Mouse (Mus musculus) heart, adult 11 months (tissue): ENCODE measurements around the gene A1bg.
A peak's percentile ranks its signal among the peaks of the same experiment; 100 is the strongest.

Experiments
- DNase-seq: peaks from one replicate; pipeline ENCODE4 v3.0.0; 2022

A1bg gene

DNA sequence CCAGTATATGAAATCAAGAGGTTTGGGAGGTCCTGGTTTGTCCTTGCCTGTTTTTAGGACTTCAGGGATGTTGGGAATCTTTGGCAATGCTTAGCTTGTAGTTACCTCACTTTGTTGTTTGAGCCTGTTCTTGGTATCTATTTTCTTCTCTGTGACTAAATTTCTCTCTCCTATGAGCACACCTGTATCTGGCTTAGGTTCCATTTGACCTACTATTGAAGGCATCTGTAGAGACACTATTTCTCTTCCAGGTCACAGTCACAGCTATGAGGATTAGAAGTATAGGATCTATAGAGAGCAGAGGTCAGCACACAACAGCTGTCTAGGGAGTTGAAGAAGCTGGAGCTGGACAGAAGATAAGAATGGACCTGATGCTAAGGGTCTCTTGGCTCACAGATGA, at the start of gene A1bg:
Gene A1bg, minus strand, starts transcription at position 101 of the 400 bp plus-strand sequence.
- DNase-seq: no peak

DNA sequence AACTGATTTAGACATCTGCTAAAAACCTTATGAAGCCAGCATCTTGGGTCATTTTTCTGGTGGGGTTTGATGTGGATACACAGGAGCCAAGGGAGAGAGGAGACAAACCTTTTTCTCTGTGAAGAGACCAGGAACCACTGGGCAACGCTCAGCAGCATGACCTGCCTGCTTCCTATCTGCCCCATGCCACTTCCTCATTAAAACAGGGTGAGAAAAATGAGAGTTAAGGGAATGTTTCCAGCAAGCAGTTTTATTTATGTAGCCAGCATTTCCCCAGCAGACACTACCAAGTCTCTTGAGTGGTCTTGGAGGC, 45.7 kb upstream of the A1bg start:
- no peak for DNase-seq

DNA sequence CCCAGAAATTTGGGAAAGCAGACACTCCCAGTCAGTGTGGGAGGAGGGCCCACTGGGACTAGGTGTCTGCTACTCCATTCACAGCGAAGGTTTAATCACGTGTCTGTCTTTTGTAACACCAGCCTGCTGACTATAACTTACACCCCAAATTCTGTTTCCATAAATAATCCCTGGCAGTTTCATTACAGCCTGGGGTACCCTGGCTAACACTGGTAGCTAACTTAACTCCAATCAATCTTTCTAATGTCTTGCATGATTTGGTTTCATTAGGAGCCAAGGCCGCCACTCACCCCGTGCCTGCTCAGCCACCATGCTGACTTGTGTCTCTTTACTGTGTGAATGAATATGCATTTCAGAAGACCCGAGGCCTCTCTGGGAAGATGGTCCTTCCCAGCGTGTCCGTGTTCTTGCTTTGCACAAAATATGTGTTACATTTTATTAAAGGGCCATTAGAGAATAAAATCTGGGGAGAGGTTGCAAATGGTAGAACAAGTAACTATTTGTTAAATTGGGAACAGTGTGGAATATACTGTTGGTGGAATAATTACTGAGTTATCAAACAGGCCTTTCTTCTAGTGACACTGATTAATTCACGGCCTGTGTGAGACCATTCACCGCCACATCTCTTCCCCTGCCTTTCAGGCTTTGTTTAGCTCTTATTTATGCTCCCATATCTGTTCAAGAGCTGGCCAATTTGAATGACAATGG, 45.2 kb upstream of the A1bg start:
- DNase-seq: no peak

GRCm38 (mm10) chr15:60925686-60926085, 2.9 kb upstream of the A1bg start:
- peak; percentile 92 for DNase-seq

DNA sequence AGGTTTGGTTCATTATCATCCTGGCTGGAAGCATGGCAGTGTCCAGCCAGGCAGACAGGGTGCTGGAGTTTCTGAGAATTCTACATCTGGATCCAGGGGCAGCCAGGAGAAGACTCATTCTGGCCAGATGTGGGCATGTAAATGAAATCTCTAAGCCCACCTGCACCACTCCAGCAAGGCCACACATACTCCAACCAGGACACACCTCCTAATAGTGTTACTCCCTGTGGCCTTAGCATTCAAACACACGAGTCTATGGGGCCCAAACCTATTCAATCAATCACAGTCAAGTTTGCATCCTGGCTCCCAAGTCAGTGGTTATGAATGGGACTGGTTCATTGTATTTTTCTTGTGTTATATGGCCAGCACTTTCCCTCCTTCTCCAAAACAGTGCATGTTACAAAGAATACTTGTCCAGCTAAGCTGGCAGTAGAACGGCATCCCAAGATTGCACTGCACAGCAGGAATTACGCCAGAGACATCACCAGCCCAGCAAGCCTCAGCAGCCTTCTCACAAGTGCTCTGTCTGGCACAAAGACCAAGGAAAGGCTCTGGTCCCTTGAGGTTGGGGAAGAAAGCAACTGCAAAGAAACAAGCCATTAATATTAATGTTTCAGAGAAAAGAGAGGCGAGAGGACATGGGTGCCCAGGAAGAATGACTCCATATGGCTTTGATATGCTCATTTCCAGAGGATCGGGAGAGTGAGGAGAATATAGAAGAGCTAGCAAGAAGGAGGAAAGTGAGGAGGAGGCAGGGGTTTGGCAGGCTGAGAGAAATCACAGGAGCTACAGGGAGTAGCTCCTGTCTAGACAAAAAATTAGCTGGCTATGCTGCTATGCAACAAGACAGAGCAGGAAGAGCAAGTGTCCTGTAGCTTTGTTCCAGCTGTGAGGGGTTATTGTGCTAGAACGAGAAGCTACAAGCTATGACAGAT, 18.8 kb downstream of the A1bg start:
- peak; percentile 87 for DNase-seq

- DNase-seq: no peak
These were observed 24.4 kb downstream of the A1bg start for GRCm38 (mm10) chr15:60898187-60898965.

GRCm38 (mm10) chr15:60896040-60896439, 26.8 kb downstream of the A1bg start:
- DNase-seq: no peak

DNA sequence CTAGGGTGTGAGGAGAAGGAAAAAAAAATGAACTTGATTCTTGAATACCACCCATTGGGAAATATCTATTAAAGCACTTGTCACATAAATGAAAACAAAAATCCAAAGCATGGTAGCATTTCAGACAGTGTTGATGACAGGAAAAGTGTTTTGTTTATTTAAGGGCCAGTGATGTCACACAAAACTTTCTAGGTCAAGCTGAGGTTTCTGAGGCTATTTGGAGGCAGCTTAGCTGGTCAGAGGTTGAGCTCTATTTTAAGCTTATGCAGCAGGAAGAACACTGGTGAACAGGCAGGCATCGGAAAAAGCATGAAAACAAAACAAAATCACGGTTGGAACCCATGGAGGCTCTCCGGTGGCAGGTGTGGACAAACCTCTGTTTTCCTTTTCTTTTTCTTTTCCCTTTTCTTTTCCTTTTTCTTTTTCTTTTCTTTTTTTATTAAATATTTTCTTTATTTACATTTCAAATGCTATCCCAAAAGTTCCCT, 29.8 kb downstream of the A1bg start:
- DNase-seq: peak; percentile 79

DNA sequence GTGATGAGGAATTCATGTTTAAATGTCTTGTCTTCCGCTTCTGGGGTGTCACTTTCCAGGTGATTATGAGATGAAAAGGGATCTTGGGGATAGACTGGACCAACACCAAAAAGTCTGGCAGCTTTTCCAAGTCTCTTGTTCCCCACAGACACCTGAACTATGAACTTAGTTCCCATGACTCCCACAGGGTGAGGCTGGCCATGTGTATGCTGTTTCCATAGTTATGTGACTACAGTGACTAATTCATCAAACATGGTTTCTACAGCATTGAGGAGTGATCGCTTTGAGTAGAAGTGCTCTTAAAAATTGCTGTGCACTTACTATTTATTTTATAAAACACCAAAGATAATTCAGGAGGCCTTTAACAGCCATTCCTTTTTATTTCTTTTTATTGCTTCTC, 34.1 kb downstream of the A1bg start:
- no peak for DNase-seq

GRCm38 (mm10) chr15:60875721-60876120, 47.1 kb downstream of the A1bg start:
- no peak for DNase-seq

GRCm38 (mm10) chr15:60862417-60862816, 60.4 kb downstream of the A1bg start:
- no peak for DNase-seq

DNA sequence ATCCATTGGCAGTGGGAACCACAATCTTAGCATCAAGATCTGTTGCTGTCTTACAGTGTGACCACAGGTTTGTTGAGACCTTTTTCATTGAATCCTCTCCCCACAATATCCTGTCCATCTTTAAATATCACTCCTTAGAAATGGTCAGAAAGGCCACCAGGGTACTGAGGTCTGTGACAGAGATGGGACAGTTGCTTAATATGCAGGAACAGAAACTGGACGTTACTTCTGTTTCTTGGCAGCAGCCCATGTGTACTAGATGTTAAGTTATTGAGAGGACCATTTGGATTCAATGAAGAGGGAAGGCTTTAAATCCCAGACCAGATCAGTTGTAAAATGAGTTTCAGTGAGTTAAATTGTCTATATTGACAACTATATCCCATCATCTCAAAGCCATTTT, 67.7 kb downstream of the A1bg start:
- peak; percentile 58 for DNase-seq

DNA sequence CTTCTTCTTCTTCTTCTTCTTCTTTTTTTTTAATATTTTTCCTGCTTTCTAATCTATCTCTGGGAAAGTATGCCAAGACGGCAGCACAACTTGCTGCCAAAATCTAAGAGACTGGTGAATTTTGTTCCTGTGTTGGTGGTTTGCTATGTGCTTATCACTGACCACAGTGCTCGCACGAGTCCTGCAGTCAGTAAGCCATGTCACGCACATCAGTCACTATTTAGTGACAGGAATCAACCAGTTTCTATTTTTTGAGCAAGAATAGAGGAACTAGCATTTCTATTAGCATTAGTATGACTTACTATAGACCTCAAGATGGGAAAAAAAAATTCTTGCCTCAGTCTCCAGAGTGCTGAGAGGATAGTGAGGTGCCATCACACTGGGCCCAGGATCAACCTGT, 68.7 kb downstream of the A1bg start:
- DNase-seq: peak; percentile 40

GRCm38 (mm10) chr15:60853231-60853999, 69.4 kb downstream of the A1bg start, which contains the start of gene Fam84b:
Gene Fam84b, minus strand, starts transcription at chr15:60853778.
- peak; percentile 95 for DNase-seq

DNA sequence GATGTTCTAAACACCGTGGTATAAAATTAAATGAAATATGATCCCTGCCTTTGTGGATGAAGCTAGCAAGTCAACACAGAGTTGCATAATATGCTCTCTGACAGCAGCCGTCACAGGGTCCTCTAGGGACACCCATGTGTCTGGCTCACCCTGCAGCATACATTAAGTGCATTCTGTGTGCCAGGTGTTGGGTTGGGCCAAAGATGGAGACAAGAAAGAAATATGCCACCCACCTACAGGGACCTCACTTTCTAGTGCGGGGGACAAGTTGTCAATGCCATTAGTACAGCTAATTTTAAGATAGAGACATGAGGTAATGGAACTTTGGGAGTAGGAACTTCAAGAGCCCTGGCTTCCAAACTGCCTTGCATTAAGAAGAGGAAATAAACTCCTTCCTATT, 74.2 kb downstream of the A1bg start:
- DNase-seq: peak; percentile 80
